Mouse (Mus musculus): ENCODE measurements around the gene Psme2b.
"Not testable (repeated sequence)": the region's sequence is repeated elsewhere in the genome, so short reads cannot be mapped to it uniquely, and the experiment has no call there.

- not testable (repeated sequence) for TF ChIP-seq CTCF (IDR thresholded peaks at IDR 0.05; ENCODE audit: insufficient read depth, low read length); POLR2A (IDR thresholded peaks at IDR 0.05; ENCODE audit: borderline replicate concordance, extremely low read depth, low read depth, low read length)
These were observed 12.1 kb downstream of the Psme2b start for GRCm38 (mm10) chr11:48933923-48934322.

All from lung, adult 2 months (tissue).